ENCODE assay signal across 21 mouse cellular contexts in genomic region chr16:38288851-38289250, GRCm38 (mm10). TPM values are rescaled to one million over a fixed set of nuclear protein-coding genes. Genes with fewer than 3 reads are reported as not detected.
DNase-seq lines count a peak whose midpoint lies in the region; ATAC-seq and TF ChIP-seq lines count a peak whose summit lies in the region.
"Had no signal": no experiment of that assay in that cellular context is flagged by ENCODE, and none has a peak within 500 bp of the region (broad histone marks: within the 10 kb centered on the region; RNA-seq: fewer than 3 reads in every experiment).

No protein-coding gene starts in this region.

- H3K9ac ChIP-seq in kidney, embryonic 15.5 days, result no peak overlapping the region
- H3K9ac ChIP-seq: midbrain, embryonic 12.5 days; neural tube, embryonic 13.5 days had no signal

- TF ChIP-seq POLR2A in kidney, adult 2 months (IDR thresholded peaks at IDR 0.05; ENCODE audit: low read depth, low read length), result no peak
- no peak for TF ChIP-seq POLR2A in small intestine, adult 2 months (IDR thresholded peaks at IDR 0.05; ENCODE audit: low read depth, low read length)

- H3K9me3 ChIP-seq in kidney, embryonic 15.5 days (replicated peaks), result no peaks in the 10 kb centered on the region
- H3K9me3 ChIP-seq in embryonic facial prominence, embryonic 10.5 days, result no peaks in the 10 kb centered on the region
- H3K9me3 ChIP-seq: midbrain, embryonic 12.5 days; neural tube, embryonic 13.5 days had no signal

- no peak overlapping the region for H3K27ac ChIP-seq in kidney, adult 2 months (ENCODE audit: insufficient read depth, low read depth, low read length)
- no peak overlapping the region for H3K27ac ChIP-seq in kidney, embryonic 15.5 days
- H3K27ac ChIP-seq in embryonic facial prominence, embryonic 10.5 days (replicated peaks), result no peak overlapping the region
- H3K27ac ChIP-seq in small intestine, adult 2 months (ENCODE audit: insufficient read depth, low read depth, low read length), result peak overlapping the region; percentile 70
- H3K27ac ChIP-seq: gastrocnemius, adult 2 months; hindbrain, postnatal 0 days; layer of hippocampus, adult 2 months; midbrain, embryonic 12.5 days; neural tube, embryonic 13.5 days had no signal

- ATAC-seq in kidney, embryonic 15.5 days (replicated peaks; ENCODE audit: low FRiP score), result no peak
- ATAC-seq in inflammation-experienced regulatory T-cells, adult 6 months, result no peak
- ATAC-seq: hindbrain, postnatal 0 days had no signal

- H3K27me3 ChIP-seq in kidney, adult 2 months (replicated peaks; ENCODE audit: control insufficient read depth, insufficient read depth, low read length), result no peaks in the 10 kb centered on the region
- no peaks in the 10 kb centered on the region for H3K27me3 ChIP-seq in kidney, embryonic 15.5 days
- H3K27me3 ChIP-seq in embryonic facial prominence, embryonic 10.5 days (replicated peaks; ENCODE audit: low read depth, poor library complexity, severe bottlenecking), result no peaks in the 10 kb centered on the region
- H3K27me3 ChIP-seq in small intestine, adult 2 months (ENCODE audit: control insufficient read depth, insufficient read depth, low read length), result no peaks in the 10 kb centered on the region
- H3K27me3 ChIP-seq: midbrain, embryonic 12.5 days; neural tube, embryonic 13.5 days had no signal

- peak; percentile 72 for DNase-seq in kidney, adult 2 months
- DNase-seq in embryonic facial prominence, embryonic 10.5 days (ENCODE audit: low spot score), result peak; percentile 37
- DNase-seq in kidney, postnatal 36 days, result peak; percentile 69 to 70
- no peak for DNase-seq in right cerebral cortex, postnatal 4 days
- DNase-seq: cerebellum, adult 9-10 months; gastrocnemius, adult 2 months; heart, adult 11 months; heart, postnatal 4 days; lung, adult 2 months; lung, postnatal 36 days; thymus, postnatal 25 days had no signal

- 16% methylated on average over 6 of the region's 6 CpGs for WGBS in kidney, adult 2 months
- 11% methylated on average over 6 of the region's 6 CpGs for WGBS in kidney, embryonic 15.5 days
- 20% methylated on average over 6 of the region's 6 CpGs for WGBS in embryonic facial prominence, embryonic 10.5 days
- 10% methylated on average over 6 of the region's 6 CpGs for WGBS in small intestine, adult 2 months

- no peak for TF ChIP-seq CTCF in kidney, adult 2 months (conservative IDR thresholded peaks at IDR 0.05; ENCODE audit: insufficient read depth, insufficient read length, low read depth, low read length)
- TF ChIP-seq CTCF in small intestine, adult 2 months (IDR thresholded peaks at IDR 0.05; ENCODE audit: extremely low read depth, insufficient read length, insufficient replicate concordance, low read depth, low read length), result no peak

- H3K36me3 ChIP-seq in kidney, adult 2 months (ENCODE audit: control insufficient read depth, insufficient read depth, low read length), result no peaks in the 10 kb centered on the region
- H3K36me3 ChIP-seq in kidney, embryonic 15.5 days, result no peaks in the 10 kb centered on the region
- H3K36me3 ChIP-seq in embryonic facial prominence, embryonic 10.5 days (replicated peaks), result no peaks in the 10 kb centered on the region
- H3K36me3 ChIP-seq in small intestine, adult 2 months (ENCODE audit: control insufficient read depth, insufficient read depth, low read length), result peaks cover 9% of the 10 kb centered on the region
- H3K36me3 ChIP-seq: midbrain, embryonic 12.5 days; neural tube, embryonic 13.5 days had no signal

- H3K4me3 ChIP-seq in kidney, adult 2 months (ENCODE audit: insufficient read depth, low read depth, low read length), result no peak overlapping the region
- no peak overlapping the region for H3K4me3 ChIP-seq in kidney, embryonic 15.5 days (replicated peaks)
- no peak overlapping the region for H3K4me3 ChIP-seq in embryonic facial prominence, embryonic 10.5 days
- H3K4me3 ChIP-seq in small intestine, adult 2 months (ENCODE audit: low read depth, low read length), result peak overlapping the region; percentile 10; the same call in 1 of the 2 replicates
- H3K4me3 ChIP-seq: erythroblast, embryonic 14.5 days; gastrocnemius, adult 2 months; layer of hippocampus, adult 2 months; midbrain, embryonic 12.5 days; neural tube, embryonic 13.5 days had no signal

- no peak overlapping the region for H3K4me2 ChIP-seq in kidney, embryonic 15.5 days
- H3K4me2 ChIP-seq: midbrain, embryonic 12.5 days; neural tube, embryonic 13.5 days had no signal

- peaks cover 4% of the 10 kb centered on the region; the same call in 1 of the 2 replicates for H3K4me1 ChIP-seq in kidney, adult 2 months (ENCODE audit: control insufficient read depth, insufficient read depth, low read length)
- peaks cover 14% of the 10 kb centered on the region for H3K4me1 ChIP-seq in kidney, embryonic 15.5 days
- H3K4me1 ChIP-seq in embryonic facial prominence, embryonic 10.5 days, result peaks cover 21% of the 10 kb centered on the region
- peaks cover 23% of the 10 kb centered on the region; the same call in 1 of the 2 replicates for H3K4me1 ChIP-seq in small intestine, adult 2 months (ENCODE audit: control insufficient read depth, insufficient read depth, insufficient read length, low read length)
- H3K4me1 ChIP-seq: midbrain, embryonic 12.5 days; neural tube, embryonic 13.5 days had no signal

RNA-seq across cellular contexts. Expression of gene Nr1i2, which starts 5.8 kb away (rescaled TPM):
- polyA plus RNA-seq in kidney, adult 2 months (2012; rRNA removed), result 9.0 and 9.1 TPM in 2 replicates
- polyA plus RNA-seq in kidney, embryonic 15.5 days (2015; fragmentation: Nextera tagmentation; extraction: Ambion mirVana), result 0.35 and 0.49 TPM in 2 replicates
- polyA plus RNA-seq in embryonic facial prominence, embryonic 10.5 days (2016; fragmentation: Nextera tagmentation; extraction: Ambion mirVana), result not detected in 2 replicates
- 25.5 and 72.6 TPM in 2 replicates for polyA plus RNA-seq in small intestine, adult 2 months (2012; rRNA removed)
- polyA plus RNA-seq in inflammation-experienced regulatory T-cells, adult 6 months (2017; shearing (Covaris generic)), result not detected
- polyA plus RNA-seq: embryonic facial prominence, embryonic 11.5 days; erythroblast, embryonic 14.5 days; heart, embryonic 14.5 days; midbrain, embryonic 12.5 days had no signal

RNA-seq across cellular contexts. Expression of gene Maats1, which starts 53.1 kb away (rescaled TPM):
- polyA plus RNA-seq in kidney, adult 2 months (2012; rRNA removed), result 0.39 and 0.50 TPM in 2 replicates
- polyA plus RNA-seq in kidney, embryonic 15.5 days (2015; fragmentation: Nextera tagmentation; extraction: Ambion mirVana), result 0.14 and 0.27 TPM in 2 replicates
- 0.17 and 0.19 TPM in 2 replicates for polyA plus RNA-seq in embryonic facial prominence, embryonic 10.5 days (2016; fragmentation: Nextera tagmentation; extraction: Ambion mirVana)
- polyA plus RNA-seq in small intestine, adult 2 months (2012; rRNA removed), result 0.05 and 0.16 TPM in 2 replicates
- under 1 TPM in 1 of 3 experiments, not detected in 2; 0.19 TPM for polyA plus RNA-seq in inflammation-experienced regulatory T-cells, adult 6 months (2017; shearing (Covaris generic))
- polyA plus RNA-seq: erythroblast, embryonic 14.5 days; heart, embryonic 14.5 days had no signal

RNA-seq across cellular contexts. Expression of gene Cox17, which starts 57.9 kb away (rescaled TPM):
- polyA plus RNA-seq in kidney, adult 2 months (2012; rRNA removed), result 126 and 170 TPM in 2 replicates
- polyA plus RNA-seq in kidney, embryonic 15.5 days (2015; fragmentation: Nextera tagmentation; extraction: Ambion mirVana), result 167 and 189 TPM in 2 replicates
- 128 and 133 TPM in 2 replicates for polyA plus RNA-seq in embryonic facial prominence, embryonic 10.5 days (2016; fragmentation: Nextera tagmentation; extraction: Ambion mirVana)
- polyA plus RNA-seq in small intestine, adult 2 months (2012; rRNA removed), result 31.6 and 76.2 TPM in 2 replicates
- polyA plus RNA-seq in inflammation-experienced regulatory T-cells, adult 6 months (2017; shearing (Covaris generic)), result 100 to 1,000 TPM; 213 to 395 (median 300) TPM

RNA-seq across cellular contexts. Expression of gene Gm21987, which starts 58.0 kb away (rescaled TPM):
- polyA plus RNA-seq in kidney, adult 2 months (2012; rRNA removed), result not detected in 2 replicates
- polyA plus RNA-seq in kidney, embryonic 15.5 days (2015; fragmentation: Nextera tagmentation; extraction: Ambion mirVana), result not detected in 2 replicates
- polyA plus RNA-seq in embryonic facial prominence, embryonic 10.5 days (2016; fragmentation: Nextera tagmentation; extraction: Ambion mirVana), result not detected in 2 replicates
- not detected in 2 replicates for polyA plus RNA-seq in small intestine, adult 2 months (2012; rRNA removed)
- not detected for polyA plus RNA-seq in inflammation-experienced regulatory T-cells, adult 6 months (2017; shearing (Covaris generic))
- polyA plus RNA-seq: hindbrain, postnatal 0 days; lung, adult 2 months; midbrain, embryonic 12.5 days; neural tube, embryonic 13.5 days had no signal
